Mouse (Mus musculus) liver, embryonic 13.5 days (tissue): ENCODE data around the gene Naip2. TPM values are rescaled to one million over a fixed set of nuclear protein-coding genes. Genes with fewer than 3 reads are reported as not detected.
"Not testable (repeated sequence)": the region's sequence is repeated elsewhere in the genome, so short reads cannot be mapped to it uniquely, and the experiment has no call there.

ENCODE experiments used
- ATAC-seq: fragments of 200-750 bp; cut with Nextera tagmentation; 2 replicates; pipeline ENCODE4 v1.8.0; 2017; ENCODE audit warnings: low read depth, mild to moderate bottlenecking, moderate number of reproducible peaks, moderate library complexity
- DNase-seq: peaks from one replicate; pipeline ENCODE4 v3.0.0; 2022
- H3K27ac ChIP-seq: fragments of 300-500 bp; sonication (generic); 2 replicates; pipeline ENCODE4 v1.5.1; 2015; ENCODE audit warnings: moderate library complexity, mild to moderate bottlenecking, inconsistent platforms
- H3K27me3 ChIP-seq: fragments of 300-500 bp; sonication (generic); 2 replicates; pipeline ENCODE4 v1.6.1; 2015; ENCODE audit warnings: mild to moderate bottlenecking, inconsistent platforms
- H3K36me3 ChIP-seq: fragments of 300-500 bp; sonication (generic); 2 replicates; pipeline ENCODE4 v1.6.1; 2015; ENCODE audit warnings: mild to moderate bottlenecking, inconsistent platforms
- H3K4me1 ChIP-seq: fragments of 300-500 bp; sonication (generic); replicated peaks from 2 replicates; pipeline ENCODE4 v1.6.1; 2015; ENCODE audit warnings: inconsistent platforms
- H3K4me2 ChIP-seq: fragments of 300-500 bp; sonication (generic); 2 replicates; pipeline ENCODE4 v1.6.1; 2015; ENCODE audit warnings: inconsistent platforms, mild to moderate bottlenecking, moderate library complexity
- H3K4me3 ChIP-seq: fragments of 300-500 bp; sonication (generic); replicated peaks from 2 replicates; pipeline ENCODE4 v1.5.1; 2015; ENCODE audit warnings: mild to moderate bottlenecking, inconsistent platforms
- H3K9ac ChIP-seq: fragments of 300-500 bp; sonication (generic); 2 replicates; pipeline ENCODE4 v1.6.1; 2015; ENCODE audit warnings: mild to moderate bottlenecking, inconsistent platforms
- H3K9me3 ChIP-seq: fragments of 300-500 bp; sonication (generic); replicated peaks from 2 replicates; pipeline ENCODE4 v1.6.1; 2016; ENCODE audit warnings: inconsistent platforms
- WGBS: fragments of 180-500 bp; shearing (Covaris S2); methylation state at CpG from one replicate; pipeline ENCODE4 v1.1.7; 2015; ENCODE audit not compliant: insufficient replicate concordance; 5-methylcytosine and 5-hydroxymethylcytosine counted together
- polyA plus RNA-seq: library from polyadenylated mRNA; unstranded; fragments of >200 nt; fragmentation: Nextera tagmentation; extraction: Ambion mirVana; gene quantifications from 2 replicates; pipeline ENCODE4 v1.2.1, GENCODE M21; 2015

The Naip2 gene
- 1.4 and 1.6 TPM in 2 replicates for polyA plus RNA-seq

DNA sequence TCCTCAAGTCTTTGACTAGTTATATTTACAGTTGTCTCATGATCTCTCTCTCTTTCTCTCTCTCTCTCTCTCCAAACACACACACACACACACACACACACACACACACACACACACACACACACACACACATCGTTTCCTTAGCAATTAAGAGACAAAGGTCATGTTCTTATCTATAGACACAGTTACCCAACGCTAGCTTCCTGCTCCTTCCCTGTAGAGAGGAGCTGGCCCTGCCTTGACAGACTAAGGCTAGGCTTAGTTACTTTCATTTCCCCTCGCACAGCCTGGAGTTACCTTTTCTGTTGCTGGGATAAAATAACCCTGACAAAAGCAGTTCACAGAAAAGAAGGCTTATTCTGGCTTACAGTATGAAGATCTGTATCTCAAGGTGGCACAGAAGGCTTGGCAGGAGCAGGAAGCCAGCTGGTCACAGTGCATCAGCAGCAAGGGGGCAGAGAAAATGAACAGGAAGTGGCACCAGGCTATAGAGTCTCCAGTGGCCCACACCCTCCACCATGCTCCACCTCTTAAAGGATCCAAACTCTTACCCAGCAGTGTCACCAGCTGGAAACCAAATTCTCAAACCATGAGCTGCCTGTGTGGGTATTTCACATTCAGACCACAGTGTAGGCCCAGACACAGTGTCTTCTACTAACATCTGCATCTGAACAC, at the start of gene Naip2:
Gene Naip2, minus strand, starts transcription at position 434 of the 675 bp plus-strand sequence.
- not testable (repeated sequence) for H3K9ac ChIP-seq, H3K9me3 ChIP-seq, H3K27me3 ChIP-seq, DNase-seq, H3K36me3 ChIP-seq
- 13% methylated on average over 3 of the region's 3 CpGs for WGBS
- Histone ChIP-seq H3K27ac (peak within 1 kb of the TSS; percentile 63), H3K4me2 (peak within 1 kb of the TSS; percentile 56), H3K4me1 (peaks cover 19% of the 10 kb centered on the region), H3K4me3 (peak within 1 kb of the TSS; percentile 46)
- ATAC-seq = peak; percentile 86

DNA sequence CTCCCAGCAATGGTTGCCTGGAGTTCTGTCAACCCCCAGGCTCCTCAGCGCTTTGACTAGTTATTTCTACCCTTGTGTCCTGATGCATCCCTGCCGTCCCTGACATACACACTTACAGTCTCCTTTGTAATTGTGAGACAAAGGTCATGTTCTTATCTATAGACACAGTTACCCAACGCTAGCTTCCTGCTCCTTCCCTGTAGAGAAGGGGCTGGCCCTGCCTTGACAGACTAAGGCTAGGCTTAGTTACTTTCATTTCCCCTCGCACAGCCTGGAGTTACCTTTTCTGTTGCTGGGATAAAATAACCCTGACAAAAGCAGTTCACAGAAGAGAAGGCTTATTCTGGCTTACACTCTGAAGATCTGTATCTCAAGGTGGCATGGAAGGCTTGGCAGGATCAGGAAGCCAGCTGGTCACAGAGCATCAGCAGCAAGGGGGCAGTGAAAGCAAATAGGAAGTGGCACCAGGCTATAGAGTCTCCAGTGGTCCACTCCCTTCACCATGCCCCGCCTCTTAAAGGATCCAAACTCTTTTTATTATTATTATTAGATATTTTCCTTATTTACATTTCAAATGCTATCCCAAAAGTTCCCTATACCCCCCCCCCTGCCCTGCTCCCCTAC, 45.1 kb upstream of the Naip2 start:
- WGBS = 21% methylated on average over 5 of the region's 5 CpGs
- not testable (repeated sequence) for DNase-seq, H3K4me1 ChIP-seq, H3K9me3 ChIP-seq, H3K36me3 ChIP-seq, H3K9ac ChIP-seq, H3K27me3 ChIP-seq, H3K27ac ChIP-seq
- ATAC-seq = peak; percentile 57
- Histone ChIP-seq H3K4me2 (0 out of 2 replicates have a peak overlapping the region, but pooled peaks have one; percentile 24), H3K4me3 (peak overlapping the region; percentile 32; the same call in 1 of the 2 replicates)

DNA sequence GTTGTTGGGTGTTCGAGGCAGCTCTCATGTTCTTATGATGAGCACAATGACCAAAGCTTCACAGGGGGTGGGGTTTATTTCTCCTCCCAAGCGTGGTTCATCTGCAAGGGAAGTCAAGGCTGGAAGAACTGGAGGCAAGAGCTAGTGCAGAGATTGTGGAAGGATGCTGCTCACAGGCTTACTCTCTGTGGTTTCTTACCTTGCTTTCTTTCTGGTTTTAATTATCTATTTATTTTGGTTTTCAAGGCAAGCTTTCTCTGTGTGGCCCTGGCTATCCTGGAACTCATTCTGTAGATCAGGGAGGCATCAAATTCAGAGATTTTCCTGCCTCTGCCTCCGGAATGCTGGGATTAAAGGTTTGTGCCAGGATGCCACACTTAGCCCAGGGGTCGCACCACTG, 44.3 kb upstream of the Naip2 start, which contains the start of gene Naip5:
Gene Naip5, minus strand, starts transcription at position 101 of the 400 bp plus-strand sequence.
- H3K27me3 ChIP-seq, H3K9me3 ChIP-seq, ATAC-seq, H3K4me1 ChIP-seq, H3K27ac ChIP-seq, H3K9ac ChIP-seq, H3K36me3 ChIP-seq, DNase-seq: not testable (repeated sequence)
- 67% methylated on average over 4 of the region's 4 CpGs for WGBS
- Histone ChIP-seq H3K4me3 (peak within 1 kb of the TSS; percentile 32; the same call in 1 of the 2 replicates), H3K4me2 (0 out of 2 replicates have a peak within 1 kb of the TSS, but pooled peaks have one; percentile 24)

DNA sequence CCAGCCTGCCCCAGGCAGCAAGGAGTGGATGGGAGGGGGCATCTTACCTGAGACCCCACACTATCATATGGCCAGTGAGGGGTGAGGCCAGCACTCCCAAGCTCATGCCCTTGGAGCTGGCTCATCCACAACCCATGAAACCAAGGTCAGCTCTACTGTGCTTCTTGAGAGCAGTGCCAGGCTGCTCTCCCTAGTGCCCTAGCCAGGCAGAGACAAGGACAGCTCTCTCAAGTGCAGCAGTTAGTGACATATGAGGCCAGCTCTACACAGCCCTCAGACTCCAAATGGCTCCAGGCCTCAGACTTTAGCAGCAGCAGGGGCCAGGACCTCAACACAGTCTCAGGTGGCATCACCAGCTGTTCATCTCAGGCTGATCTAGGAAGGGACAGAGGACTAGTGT, 41.8 kb upstream of the Naip2 start:
- H3K9me3 ChIP-seq = no peaks in the 10 kb centered on the region
- DNase-seq = no peak
- ATAC-seq = no peak
- no peaks in the 10 kb centered on the region for H3K36me3 ChIP-seq
- H3K27me3 ChIP-seq = no peaks in the 10 kb centered on the region
- H3K4me3 ChIP-seq = no peak overlapping the region
- no peak overlapping the region for H3K4me2 ChIP-seq
- no peak overlapping the region for H3K27ac ChIP-seq
- no peak overlapping the region for H3K9ac ChIP-seq
- H3K4me1 ChIP-seq = no peaks in the 10 kb centered on the region

DNA sequence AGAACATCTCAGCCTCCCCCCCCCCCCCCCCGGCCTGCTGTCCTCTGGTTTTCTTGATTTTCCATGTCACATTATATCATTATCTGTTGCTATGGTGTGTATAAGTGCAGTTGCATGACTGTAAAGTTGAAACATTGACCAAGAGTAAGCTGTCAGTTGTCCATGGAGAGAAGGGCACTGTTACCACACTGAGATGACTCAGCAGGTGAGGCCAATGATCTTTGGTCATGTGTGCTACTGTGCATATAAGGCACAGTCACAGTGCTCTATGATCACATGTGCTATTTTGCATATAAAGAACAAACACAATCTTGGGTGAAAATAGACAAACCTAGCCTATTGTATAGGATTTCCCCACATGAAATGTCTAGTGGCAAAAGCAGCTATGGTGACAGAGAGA, 11.8 kb upstream of the Naip2 start:
- not testable (repeated sequence) for H3K36me3 ChIP-seq, ATAC-seq, H3K27me3 ChIP-seq, H3K27ac ChIP-seq, H3K4me2 ChIP-seq, H3K9me3 ChIP-seq, H3K4me3 ChIP-seq, H3K4me1 ChIP-seq, DNase-seq, H3K9ac ChIP-seq
- WGBS = 69% methylated on average over 1 of the region's 1 CpGs

DNA sequence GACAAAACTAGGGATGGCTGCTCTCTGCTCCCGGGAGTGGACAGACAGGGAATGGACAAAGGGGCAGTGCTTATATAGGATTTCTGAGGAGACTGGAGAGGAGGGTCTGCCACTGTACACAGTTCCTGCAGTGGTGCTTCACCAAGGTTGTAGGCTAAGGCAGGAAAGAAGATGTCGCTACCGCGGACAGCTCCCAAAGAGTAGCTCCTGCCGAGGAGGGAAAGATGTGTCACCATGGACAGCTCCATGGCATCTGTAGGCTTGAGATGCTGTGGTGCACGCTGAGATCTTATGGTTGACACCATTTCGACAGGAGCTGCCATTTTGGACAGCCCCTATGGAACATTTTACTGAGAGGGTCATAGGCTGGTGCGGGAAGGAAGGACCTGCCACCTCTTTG, 8.6 kb upstream of the Naip2 start:
- ATAC-seq (no peak), DNase-seq (peak; percentile 12)
- Histone ChIP-seq H3K27me3 (no peaks in the 10 kb centered on the region), H3K36me3 (no peaks in the 10 kb centered on the region), H3K4me1 (no peaks in the 10 kb centered on the region), H3K4me2 (no peak overlapping the region), H3K27ac (no peak overlapping the region), H3K4me3 (no peak overlapping the region), H3K9ac (no peak overlapping the region), H3K9me3 (no peaks in the 10 kb centered on the region)
- WGBS = 27% methylated on average over 8 of the region's 8 CpGs

DNA sequence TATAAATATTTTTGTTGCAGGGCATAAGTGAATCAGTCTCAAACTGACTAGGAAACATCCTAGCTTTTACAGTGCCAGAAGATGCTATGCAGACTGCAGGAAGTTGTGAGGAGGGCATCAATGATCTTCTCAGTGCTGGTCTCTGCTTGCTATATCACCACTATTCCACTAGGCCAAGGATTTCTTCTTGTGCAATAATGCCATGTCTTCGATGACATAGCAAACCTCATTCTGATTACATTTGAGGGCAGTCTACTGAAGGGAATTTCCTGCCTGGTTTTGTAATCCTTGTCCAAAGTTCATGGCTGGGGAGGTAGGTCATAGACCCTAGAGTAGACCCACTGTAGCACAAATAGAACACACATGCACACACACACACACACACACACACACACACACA, 1.4 kb upstream of the Naip2 start:
- no peak for DNase-seq
- no peak overlapping the region for H3K4me2 ChIP-seq
- no peak overlapping the region for H3K9ac ChIP-seq
- no peaks in the 10 kb centered on the region for H3K36me3 ChIP-seq
- ATAC-seq = no peak
- H3K4me3 ChIP-seq = no peak overlapping the region
- peaks cover 19% of the 10 kb centered on the region for H3K4me1 ChIP-seq
- WGBS = 55% methylated on average over 1 of the region's 1 CpGs
- H3K27ac ChIP-seq = no peak overlapping the region
- H3K27me3 ChIP-seq = no peaks in the 10 kb centered on the region
- no peaks in the 10 kb centered on the region for H3K9me3 ChIP-seq

DNA sequence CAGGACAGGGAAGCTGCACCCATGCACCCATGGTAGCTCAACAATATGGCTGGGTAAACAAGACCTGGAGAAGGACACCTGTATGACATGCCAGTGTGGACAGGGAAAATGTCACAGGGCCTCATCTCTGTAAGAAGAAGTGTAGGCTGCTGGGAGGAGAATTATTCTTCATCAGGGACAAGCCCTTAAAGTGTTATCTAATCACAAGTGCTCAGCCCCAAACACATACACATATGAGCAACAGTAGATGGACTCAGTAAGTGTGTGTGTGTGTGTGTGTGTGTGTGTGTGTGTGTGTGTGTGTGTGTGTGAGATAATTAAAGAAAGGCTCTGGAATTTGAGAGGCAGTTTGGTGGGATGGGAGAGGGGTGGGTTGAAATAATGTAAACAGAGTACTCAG, 1.1 kb downstream of the Naip2 start:
- DNase-seq (no peak), ATAC-seq (peak; percentile 80)
- Histone ChIP-seq H3K4me1 (peaks cover 19% of the 10 kb centered on the region), H3K9ac (peak overlapping the region; percentile 29; the same call in 1 of the 2 replicates), H3K4me2 (peak overlapping the region; percentile 56), H3K27me3 (no peaks in the 10 kb centered on the region), H3K36me3 (no peaks in the 10 kb centered on the region), H3K9me3 (no peaks in the 10 kb centered on the region), H3K4me3 (peak overlapping the region; percentile 46), H3K27ac (0 out of 2 replicates have a peak overlapping the region, but pooled peaks have one; percentile 23)

DNA sequence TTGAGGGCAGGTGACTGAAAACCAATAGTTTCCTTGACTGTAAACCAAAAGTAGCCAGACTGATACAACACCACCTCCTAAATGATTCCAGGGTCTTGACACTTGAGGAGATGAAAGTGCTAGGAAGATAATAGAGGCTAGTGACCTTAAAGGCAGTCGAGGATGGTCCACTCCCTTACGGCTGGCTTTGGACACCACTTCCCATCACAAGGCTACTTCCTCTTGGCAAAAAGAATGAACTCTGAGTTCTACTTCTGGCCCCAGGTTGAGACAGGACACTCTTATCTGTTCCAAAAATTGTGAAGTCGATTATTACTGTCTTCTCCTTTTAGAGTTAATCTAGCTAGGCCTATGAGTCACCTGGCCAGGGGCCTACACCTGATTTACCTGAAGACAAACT, 6.5 kb downstream of the Naip2 start:
- Histone ChIP-seq H3K9me3 (no peaks in the 10 kb centered on the region), H3K9ac (no peak overlapping the region), H3K36me3 (no peaks in the 10 kb centered on the region), H3K27ac (no peak overlapping the region), H3K27me3 (no peaks in the 10 kb centered on the region), H3K4me3 (no peak overlapping the region), H3K4me2 (no peak overlapping the region), H3K4me1 (peaks cover 3% of the 10 kb centered on the region)
- WGBS = 53% methylated on average over 3 of the region's 3 CpGs
- ATAC-seq (no peak), DNase-seq (no peak)

DNA sequence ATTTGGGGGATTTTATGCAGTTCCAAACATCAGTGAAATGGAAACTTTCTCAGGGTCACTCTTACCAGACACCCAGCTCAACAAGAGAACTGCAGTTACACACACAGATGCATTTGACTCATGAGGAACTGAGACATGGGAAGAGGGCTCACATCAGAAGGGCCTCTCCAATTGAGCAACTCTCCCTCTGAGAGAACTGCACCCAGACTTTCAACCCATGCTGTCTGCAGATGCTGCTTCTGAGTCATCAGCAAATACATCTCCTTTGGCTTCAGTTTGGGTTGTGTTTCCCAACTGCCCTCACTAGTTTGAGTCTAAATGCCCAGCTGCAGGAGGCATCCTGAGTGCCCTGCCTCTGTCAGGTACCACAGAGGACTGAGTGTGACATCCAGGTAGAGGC, 18.8 kb downstream of the Naip2 start:
- not testable (repeated sequence) for ATAC-seq

DNA sequence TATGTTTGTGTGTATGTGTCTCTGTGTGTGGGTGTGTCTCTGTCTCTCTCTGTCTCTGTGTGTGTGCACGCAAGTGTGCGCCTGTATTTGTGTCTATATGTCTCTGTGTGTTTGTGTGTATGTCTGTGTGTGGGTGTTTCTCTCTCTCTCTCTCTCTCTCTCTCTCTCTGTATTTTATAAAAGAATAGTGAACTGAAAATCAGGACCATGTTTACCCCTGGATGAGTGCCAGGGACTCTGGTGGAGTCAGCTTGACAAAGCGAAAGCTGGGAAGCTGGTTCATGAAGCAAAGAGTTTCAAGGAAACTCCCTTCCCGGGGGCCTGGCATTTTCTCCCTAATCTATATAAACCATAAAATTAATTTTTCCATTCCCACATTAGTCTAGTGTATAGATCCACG, 27.5 kb downstream of the Naip2 start:
- DNase-seq, H3K36me3 ChIP-seq, H3K4me2 ChIP-seq, H3K9ac ChIP-seq, H3K4me3 ChIP-seq, H3K27ac ChIP-seq, ATAC-seq, H3K27me3 ChIP-seq, H3K9me3 ChIP-seq, H3K4me1 ChIP-seq: not testable (repeated sequence)
- 74% methylated on average over 4 of the region's 5 CpGs for WGBS

More for the DNA sequence above, 18.8 kb downstream of the Naip2 start:
- not testable (repeated sequence) for H3K9me3 ChIP-seq, DNase-seq, H3K4me1 ChIP-seq, H3K36me3 ChIP-seq, H3K9ac ChIP-seq, H3K4me3 ChIP-seq, H3K4me2 ChIP-seq, H3K27me3 ChIP-seq, H3K27ac ChIP-seq

DNA sequence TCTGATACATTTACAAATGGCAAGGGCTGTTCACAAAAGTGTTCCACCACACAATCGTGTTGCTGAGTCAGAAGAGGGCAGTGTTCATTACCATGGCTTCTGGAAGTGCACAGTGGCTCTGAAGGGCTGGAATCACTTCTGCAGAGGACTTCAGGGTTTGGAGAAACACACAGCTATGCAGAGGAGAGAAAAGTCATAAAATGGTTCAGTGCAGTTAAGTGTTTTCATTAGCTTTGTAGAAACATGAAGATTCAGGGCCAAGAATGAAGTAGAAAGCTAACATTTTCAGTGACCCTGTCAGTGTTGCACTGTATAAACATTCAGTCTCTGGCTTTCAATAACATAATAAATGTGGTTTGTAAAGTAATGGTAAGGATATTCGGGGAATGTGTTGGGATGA, 35.5 kb downstream of the Naip2 start:
- not testable (repeated sequence) for H3K4me2 ChIP-seq, H3K4me3 ChIP-seq, H3K9me3 ChIP-seq, H3K36me3 ChIP-seq, ATAC-seq, H3K9ac ChIP-seq, H3K27me3 ChIP-seq, DNase-seq, H3K27ac ChIP-seq, H3K4me1 ChIP-seq
- WGBS = 54% methylated on average over 2 of the region's 2 CpGs
